13 mouse cellular contexts compared by ENCODE assay signal in genomic region chr2:59331093-59331492, GRCm38 (mm10).
"Had no signal": no experiment of that assay in that cellular context is flagged by ENCODE, and none has a peak within 500 bp of the region (broad histone marks: within the 10 kb centered on the region; RNA-seq: fewer than 3 reads in every experiment).

No protein-coding gene starts in this region.

- DNase-seq: kidney, adult 2 months; kidney, postnatal 25 days; liver, embryonic 13.5 days; lung, adult 2 months; lung, postnatal 14 days; lung, postnatal 4 days; midbrain, embryonic 14.5 days; retina, postnatal 1 day; thymus, postnatal 25 days had no signal

- H3K27ac ChIP-seq: kidney, postnatal 0 days; liver, embryonic 13.5 days; neural tube, embryonic 12.5 days had no signal

- H3K4me1 ChIP-seq: liver, embryonic 13.5 days; neural tube, embryonic 12.5 days had no signal

- H3K4me2 ChIP-seq: liver, embryonic 13.5 days; midbrain, embryonic 11.5 days; neural tube, embryonic 12.5 days had no signal

- ATAC-seq: intestine, postnatal 0 days had no signal

- H3K9me3 ChIP-seq: liver, embryonic 13.5 days; neural tube, embryonic 12.5 days had no signal

- H3K9ac ChIP-seq: liver, embryonic 13.5 days; neural tube, embryonic 12.5 days had no signal

- H3K4me3 ChIP-seq: liver, embryonic 13.5 days; neural tube, embryonic 12.5 days had no signal

- H3K27me3 ChIP-seq: liver, embryonic 13.5 days; neural tube, embryonic 12.5 days had no signal
